Mouse (Mus musculus): ENCODE measurements around the gene Defb22. TPM values are rescaled to one million over a fixed set of nuclear protein-coding genes. Genes with fewer than 3 reads are reported as not detected.

Gene Defb22
- polyA plus RNA-seq, 1 experiment from 2014 or later, result not detected

- Histone ChIP-seq H3K27ac (replicated peaks; ENCODE audit: low read depth, low read length) (no peak overlapping the region), H3K4me3 (ENCODE audit: low read depth, low read length) (no peak overlapping the region), H3K4me2 (ENCODE audit: low read depth, low read length) (no peak overlapping the region), H3K9me3 (replicated peaks; ENCODE audit: control insufficient read depth, low read length) (no peaks in the 10 kb centered on the region), H3K9ac (replicated peaks; ENCODE audit: low read length) (no peak overlapping the region), H3K4me1 (ENCODE audit: control insufficient read depth, insufficient read depth, low read length) (no peaks in the 10 kb centered on the region), H3K27me3 (ENCODE audit: control insufficient read depth, insufficient read depth, low read length) (no peaks in the 10 kb centered on the region), H3K36me3 (replicated peaks; ENCODE audit: control insufficient read depth, insufficient read depth, low read depth, low read length) (no peaks in the 10 kb centered on the region)
- ATAC-seq (replicated peaks; ENCODE audit: insufficient number of reproducible peaks, low FRiP score, low TSS enrichment, low read depth) (no peak), DNase-seq (ENCODE audit: low spot score) (no peak)
- WGBS, result 50% methylated on average over 1 of the region's 1 CpGs
Observed at GRCm38 (mm10) chr2:152438963-152439362, 51.0 kb downstream of the Defb22 start.

- Histone ChIP-seq H3K27ac (replicated peaks; ENCODE audit: low read depth, low read length) (no peak overlapping the region), H3K9ac (replicated peaks; ENCODE audit: low read length) (peak overlapping the region; percentile 47), H3K4me3 (ENCODE audit: low read depth, low read length) (peak overlapping the region; percentile 5; the same call in 1 of the 2 replicates), H3K9me3 (replicated peaks; ENCODE audit: control insufficient read depth, low read length) (no peaks in the 10 kb centered on the region), H3K4me2 (ENCODE audit: low read depth, low read length) (peak overlapping the region; percentile 28; the same call in 1 of the 2 replicates), H3K27me3 (ENCODE audit: control insufficient read depth, insufficient read depth, low read length) (no peaks in the 10 kb centered on the region), H3K36me3 (replicated peaks; ENCODE audit: control insufficient read depth, insufficient read depth, low read depth, low read length) (no peaks in the 10 kb centered on the region), H3K4me1 (ENCODE audit: control insufficient read depth, insufficient read depth, low read length) (no peaks in the 10 kb centered on the region)
- DNase-seq (ENCODE audit: low spot score), result peak; percentile 88
- 4% methylated on average over 23 of the region's 23 CpGs for WGBS
- ATAC-seq (replicated peaks; ENCODE audit: insufficient number of reproducible peaks, low FRiP score, low TSS enrichment, low read depth), result peak; percentile 62; the same call in 1 of the 2 replicates
Observed at GRCm38 (mm10) chr2:152436983-152437860, 52.7 kb downstream of the Defb22 start.

GRCm38 (mm10) chr2:152436405-152436901, 53.5 kb downstream of the Defb22 start:
- DNase-seq (ENCODE audit: low spot score) (no peak), ATAC-seq (replicated peaks; ENCODE audit: insufficient number of reproducible peaks, low FRiP score, low TSS enrichment, low read depth) (no peak)
- no peaks in the 10 kb centered on the region for H3K9me3 ChIP-seq (replicated peaks; ENCODE audit: control insufficient read depth, low read length)
- H3K27ac ChIP-seq (replicated peaks; ENCODE audit: low read depth, low read length), result no peak overlapping the region
- H3K4me3 ChIP-seq (ENCODE audit: low read depth, low read length), result no peak overlapping the region
- H3K4me2 ChIP-seq (ENCODE audit: low read depth, low read length), result no peak overlapping the region
- no peak overlapping the region for H3K9ac ChIP-seq (replicated peaks; ENCODE audit: low read length)
- H3K4me1 ChIP-seq (ENCODE audit: control insufficient read depth, insufficient read depth, low read length), result no peaks in the 10 kb centered on the region
- H3K36me3 ChIP-seq (replicated peaks; ENCODE audit: control insufficient read depth, insufficient read depth, low read depth, low read length), result no peaks in the 10 kb centered on the region
- 69% methylated on average over 7 of the region's 7 CpGs for WGBS
- H3K27me3 ChIP-seq (ENCODE audit: control insufficient read depth, insufficient read depth, low read length), result no peaks in the 10 kb centered on the region

Other genes starting within 250 kb of the Defb22 start
- 25.4 and 26.4 TPM in 2 replicates for gene Tbc1d20, start 196.3 kb downstream of the Defb22 start, polyA plus RNA-seq (2014; fragmentation: Nextera tagmentation; extraction: Ambion mirVana)
- gene Rbck1, start 157.5 kb downstream of the Defb22 start, polyA plus RNA-seq (2014; fragmentation: Nextera tagmentation; extraction: Ambion mirVana), result 58.2 and 64.9 TPM in 2 replicates
- 1.4 and 1.7 TPM in 2 replicates for gene Trib3, start 146.1 kb downstream of the Defb22 start, polyA plus RNA-seq (2014; fragmentation: Nextera tagmentation; extraction: Ambion mirVana)
- gene Nrsn2, start 113.5 kb downstream of the Defb22 start, polyA plus RNA-seq (2014; fragmentation: Nextera tagmentation; extraction: Ambion mirVana), result 3.0 and 4.2 TPM in 2 replicates
- 19.6 and 20.7 TPM in 2 replicates for gene Sox12, start 92.1 kb downstream of the Defb22 start, polyA plus RNA-seq (2014; fragmentation: Nextera tagmentation; extraction: Ambion mirVana)
- gene Zcchc3, start 75.1 kb downstream of the Defb22 start, polyA plus RNA-seq (2014; fragmentation: Nextera tagmentation; extraction: Ambion mirVana), result 61.6 and 67.7 TPM in 2 replicates
- gene 6820408C15Rik, start 74.6 kb downstream of the Defb22 start, polyA plus RNA-seq (2014; fragmentation: Nextera tagmentation; extraction: Ambion mirVana), result 0.17 and 0.24 TPM in 2 replicates
- gene Defb23, start 25.5 kb downstream of the Defb22 start, polyA plus RNA-seq (2014; fragmentation: Nextera tagmentation; extraction: Ambion mirVana), result not detected in 2 replicates
- not detected in 2 replicates for gene Defb20, start 13.1 kb downstream of the Defb22 start, polyA plus RNA-seq (2014; fragmentation: Nextera tagmentation; extraction: Ambion mirVana)
- not detected in 2 replicates for gene Defb26, start 21.6 kb upstream of the Defb22 start, polyA plus RNA-seq (2014; fragmentation: Nextera tagmentation; extraction: Ambion mirVana)
- gene Defb28, start 28.1 kb upstream of the Defb22 start, polyA plus RNA-seq (2014; fragmentation: Nextera tagmentation; extraction: Ambion mirVana), result not detected in 2 replicates
- gene Defb29, start 50.0 kb upstream of the Defb22 start, polyA plus RNA-seq (2014; fragmentation: Nextera tagmentation; extraction: Ambion mirVana), result not detected in 2 replicates
- not detected in 2 replicates for gene Gm17416, start 79.2 kb upstream of the Defb22 start, polyA plus RNA-seq (2014; fragmentation: Nextera tagmentation; extraction: Ambion mirVana)
- not detected in 2 replicates for gene Defb21, start 82.6 kb upstream of the Defb22 start, polyA plus RNA-seq (2014; fragmentation: Nextera tagmentation; extraction: Ambion mirVana)
- gene Defb19, start 90.2 kb upstream of the Defb22 start, polyA plus RNA-seq (2014; fragmentation: Nextera tagmentation; extraction: Ambion mirVana), result not detected in 2 replicates
- not detected in 2 replicates for gene Defb45, start 109.3 kb upstream of the Defb22 start, polyA plus RNA-seq (2014; fragmentation: Nextera tagmentation; extraction: Ambion mirVana)
- not detected in 2 replicates for gene Defb36, start 114.2 kb upstream of the Defb22 start, polyA plus RNA-seq (2014; fragmentation: Nextera tagmentation; extraction: Ambion mirVana)
- gene Defb25, start 132.9 kb upstream of the Defb22 start, polyA plus RNA-seq (2014; fragmentation: Nextera tagmentation; extraction: Ambion mirVana), result not detected in 2 replicates
- gene Rem1, start 136.8 kb upstream of the Defb22 start, polyA plus RNA-seq (2014; fragmentation: Nextera tagmentation; extraction: Ambion mirVana), result 0.36 and 0.91 TPM in 2 replicates
- gene H13, start 179.3 kb upstream of the Defb22 start, polyA plus RNA-seq (2014; fragmentation: Nextera tagmentation; extraction: Ambion mirVana), result 115 and 118 TPM in 2 replicates
- 40.6 and 45.1 TPM in 2 replicates for gene Mcts2, start 196.9 kb upstream of the Defb22 start, polyA plus RNA-seq (2014; fragmentation: Nextera tagmentation; extraction: Ambion mirVana)
- gene Id1, start 246.1 kb upstream of the Defb22 start, polyA plus RNA-seq (2014; fragmentation: Nextera tagmentation; extraction: Ambion mirVana), result 166 and 179 TPM in 2 replicates

Data from embryonic facial prominence, embryonic 11.5 days (tissue).